Mouse (Mus musculus) cerebellum, adult 8-10 months (tissue): ENCODE results near the gene Gm10401.
"Not testable (repeated sequence)": the region's sequence is repeated elsewhere in the genome, so short reads cannot be mapped to it uniquely, and the experiment has no call there.

Experiments used
- DNase-seq: peaks from one replicate; pipeline ENCODE4 v3.0.0; 2022

Gm10401 gene

GRCm38 (mm10) chr5:115117467-115117866 lies 19.4 kb upstream of the Gm10401 start:
- DNase-seq: no peak

GRCm38 (mm10) chr5:115116426-115116825 lies 18.3 kb upstream of the Gm10401 start:
- no peak for DNase-seq

GRCm38 (mm10) chr5:115114501-115114900 lies 16.4 kb upstream of the Gm10401 start:
- no peak for DNase-seq

GRCm38 (mm10) chr5:115113244-115113643 lies 15.1 kb upstream of the Gm10401 start:
- DNase-seq: no peak

- no peak for DNase-seq
These were observed 13.1 kb upstream of the Gm10401 start for GRCm38 (mm10) chr5:115111156-115111555.

- DNase-seq: not testable (repeated sequence)
These were observed 5.2 kb upstream of the Gm10401 start for GRCm38 (mm10) chr5:115103253-115103652.

- DNase-seq: no peak
These were observed 4.1 kb upstream of the Gm10401 start for GRCm38 (mm10) chr5:115102231-115102630.

- no peak for DNase-seq
These were observed 2.4 kb upstream of the Gm10401 start for GRCm38 (mm10) chr5:115100473-115100872.

GRCm38 (mm10) chr5:115099991-115100390 lies 1.9 kb upstream of the Gm10401 start:
- DNase-seq: no peak

GRCm38 (mm10) chr5:115099530-115099929 lies 1.4 kb upstream of the Gm10401 start:
- no peak for DNase-seq

- no peak for DNase-seq
These were observed 6.3 kb downstream of the Gm10401 start for GRCm38 (mm10) chr5:115091776-115092175.

- no peak for DNase-seq
These were observed 7.1 kb downstream of the Gm10401 start for GRCm38 (mm10) chr5:115091015-115091414.

- DNase-seq: no peak
These were observed 8.4 kb downstream of the Gm10401 start for GRCm38 (mm10) chr5:115089592-115090268.

- no peak for DNase-seq
These were observed 12.4 kb downstream of the Gm10401 start for GRCm38 (mm10) chr5:115085675-115086074.

- no peak for DNase-seq
These were observed 14.6 kb downstream of the Gm10401 start for GRCm38 (mm10) chr5:115083492-115083891.

- no peak for DNase-seq
These were observed 16.5 kb downstream of the Gm10401 start for GRCm38 (mm10) chr5:115081636-115082035.

GRCm38 (mm10) chr5:115076144-115076901 lies 21.8 kb downstream of the Gm10401 start:
- peak; percentile 58 for DNase-seq

GRCm38 (mm10) chr5:115074749-115075148 lies 23.3 kb downstream of the Gm10401 start:
- no peak for DNase-seq

- not testable (repeated sequence) for DNase-seq
These were observed 24.8 kb downstream of the Gm10401 start for GRCm38 (mm10) chr5:115073306-115073705.

- no peak for DNase-seq
These were observed 26.0 kb downstream of the Gm10401 start for GRCm38 (mm10) chr5:115072143-115072542.

GRCm38 (mm10) chr5:115071096-115071901 lies 26.8 kb downstream of the Gm10401 start:
- no peak for DNase-seq

GRCm38 (mm10) chr5:115070457-115070856 lies 27.6 kb downstream of the Gm10401 start:
- no peak for DNase-seq

GRCm38 (mm10) chr5:115069611-115070010 lies 28.5 kb downstream of the Gm10401 start:
- no peak for DNase-seq
